12 mouse cellular contexts compared by ENCODE assay signal in genomic region chr12:86830247-86830585, GRCm38 (mm10). TPM values are rescaled to one million over a fixed set of nuclear protein-coding genes. Genes with fewer than 3 reads are reported as not detected.
DNase-seq lines count a peak whose midpoint lies in the region; ATAC-seq lines count a peak whose summit lies in the region.
"Had no signal": no experiment of that assay in that cellular context is flagged by ENCODE, and none has a peak within 500 bp of the region (broad histone marks: within the 10 kb centered on the region; RNA-seq: fewer than 3 reads in every experiment).

No protein-coding gene starts in this region.

- peak overlapping the region in 1 of 2 experiments; percentile 71; a peak in 3 of 4 replicates for H3K27ac ChIP-seq in heart, embryonic 14.5 days (replicated peaks in 1 of 2; ENCODE audit: control insufficient read depth in 1 of 2, insufficient read depth in 1 of 2, low read depth in 2 of 2, low read length in 2 of 2)
- H3K27ac ChIP-seq in midbrain, embryonic 10.5 days (replicated peaks): peak overlapping the region; percentile 46
- no peak overlapping the region for H3K27ac ChIP-seq in midbrain, embryonic 11.5 days (ENCODE audit: low read depth, low read length)
- H3K27ac ChIP-seq in intestine, embryonic 16.5 days (ENCODE audit: low read length): no peak overlapping the region

- no peaks in the 10 kb centered on the region for H3K36me3 ChIP-seq in heart, embryonic 14.5 days (ENCODE audit: control insufficient read depth, insufficient read depth, low read length)
- H3K36me3 ChIP-seq in midbrain, embryonic 10.5 days: no peaks in the 10 kb centered on the region
- H3K36me3 ChIP-seq in midbrain, embryonic 11.5 days (ENCODE audit: control insufficient read depth, insufficient read depth, low read length): no peaks in the 10 kb centered on the region
- no peaks in the 10 kb centered on the region for H3K36me3 ChIP-seq in intestine, embryonic 16.5 days (ENCODE audit: control insufficient read depth, insufficient read depth, low read length)

- no peaks in the 10 kb centered on the region for H3K9me3 ChIP-seq in heart, embryonic 14.5 days (ENCODE audit: control insufficient read depth, low read length)
- H3K9me3 ChIP-seq in midbrain, embryonic 10.5 days (replicated peaks): no peaks in the 10 kb centered on the region
- H3K9me3 ChIP-seq in midbrain, embryonic 11.5 days (ENCODE audit: control insufficient read depth, low read length): no peaks in the 10 kb centered on the region
- no peaks in the 10 kb centered on the region for H3K9me3 ChIP-seq in intestine, embryonic 16.5 days (ENCODE audit: control insufficient read depth, low read length)

- no peaks in the 10 kb centered on the region for H3K27me3 ChIP-seq in heart, embryonic 14.5 days (ENCODE audit: control insufficient read depth, insufficient read depth, low read length)
- H3K27me3 ChIP-seq in midbrain, embryonic 10.5 days (ENCODE audit: low read depth, poor library complexity, severe bottlenecking): peaks cover 55% of the 10 kb centered on the region
- H3K27me3 ChIP-seq in midbrain, embryonic 11.5 days (ENCODE audit: control insufficient read depth, insufficient read depth, low read length): no peaks in the 10 kb centered on the region; the same call in 1 of the 2 replicates
- no peaks in the 10 kb centered on the region for H3K27me3 ChIP-seq in intestine, embryonic 16.5 days (replicated peaks; ENCODE audit: control insufficient read depth, insufficient read depth, low read length)

- H3K4me3 ChIP-seq in heart, embryonic 14.5 days (ENCODE audit: control insufficient read depth in 1 of 2, insufficient read depth in 1 of 2, low read depth in 1 of 2, low read length in 2 of 2): no peak overlapping the region
- H3K4me3 ChIP-seq in midbrain, embryonic 10.5 days: no peak overlapping the region
- H3K4me3 ChIP-seq in midbrain, embryonic 11.5 days (ENCODE audit: low read depth, low read length): no peak overlapping the region
- H3K4me3 ChIP-seq in intestine, embryonic 16.5 days (ENCODE audit: low read length): no peak overlapping the region

- no peak overlapping the region for H3K4me2 ChIP-seq in heart, embryonic 14.5 days (ENCODE audit: low read length)
- no peak overlapping the region for H3K4me2 ChIP-seq in midbrain, embryonic 11.5 days
- H3K4me2 ChIP-seq in intestine, embryonic 16.5 days (ENCODE audit: low read depth, low read length): no peak overlapping the region

- intact Hi-C loops in heart, postnatal 36 days (cut with DNase I): no loop called here

- peaks cover 58 to 77% of the 10 kb centered on the region in 2 experiments for H3K4me1 ChIP-seq in heart, embryonic 14.5 days (ENCODE audit: control insufficient read depth in 2 of 2, insufficient read depth in 2 of 2, low read length in 2 of 2)
- peaks cover 72% of the 10 kb centered on the region for H3K4me1 ChIP-seq in midbrain, embryonic 10.5 days
- peaks cover 43% of the 10 kb centered on the region for H3K4me1 ChIP-seq in midbrain, embryonic 11.5 days (ENCODE audit: control insufficient read depth, insufficient read depth, low read length)
- peaks cover 36% of the 10 kb centered on the region for H3K4me1 ChIP-seq in intestine, embryonic 16.5 days (ENCODE audit: control insufficient read depth, insufficient read depth, low read length)

- peak overlapping the region; percentile 6; the same call in 1 of the 2 replicates for H3K9ac ChIP-seq in heart, embryonic 14.5 days (ENCODE audit: low read length)
- H3K9ac ChIP-seq in midbrain, embryonic 11.5 days (ENCODE audit: low read length): no peak overlapping the region
- H3K9ac ChIP-seq in intestine, embryonic 16.5 days (ENCODE audit: low read depth, low read length): 0 out of 2 replicates have a peak overlapping the region, but pooled peaks have one; percentile 12
- H3K9ac ChIP-seq: liver, postnatal 0 days had no signal

- ATAC-seq in heart, embryonic 14.5 days (ENCODE audit: insufficient number of reproducible peaks, insufficient read depth, low FRiP score, low read depth): no peak
- no peak for ATAC-seq in midbrain, embryonic 11.5 days (ENCODE audit: low FRiP score)
- ATAC-seq in intestine, embryonic 16.5 days: no peak
- ATAC-seq in erythroblast, adult 5-6 weeks (replicated peaks; ENCODE audit: low FRiP score, poor library complexity, severe bottlenecking): no peak
- ATAC-seq: activated CD4-positive, CD25-positive, alpha-beta regulatory T cell, adult 4 months; liver, postnatal 0 days had no signal

- DNase-seq in heart, postnatal 36 days: no peak
- DNase-seq in midbrain, embryonic 10.5 days (ENCODE audit: low spot score): no peak
- no peak for DNase-seq in midbrain, embryonic 11.5 days (ENCODE audit: low spot score, missing footprints)
- no peak for DNase-seq in layer of hippocampus, adult 8-10 months (ENCODE audit: low spot score in 2 of 2)
- DNase-seq in c-Kit-positive CD71-positive TER-119-positive erythroid progenitor cells, embryonic 14.5 days (ENCODE audit: low spot score): no peak
- DNase-seq: gastrocnemius, postnatal 36 days; layer of hippocampus, postnatal 36 days had no signal

- 83% methylated on average over 8 of the region's 8 CpGs for WGBS in heart, embryonic 14.5 days
- 58% methylated on average over 8 of the region's 8 CpGs for WGBS in midbrain, embryonic 10.5 days
- 65% methylated on average over 8 of the region's 8 CpGs for WGBS in midbrain, embryonic 11.5 days
- WGBS in intestine, embryonic 16.5 days: 64% methylated on average over 8 of the region's 8 CpGs

RNA-seq across cellular contexts. Expression of gene Irf2bpl, which starts 54.4 kb away (rescaled TPM):
- 32.8 and 36.1 TPM in 2 replicates for polyA plus RNA-seq in heart, embryonic 14.5 days (2014; fragmentation: Nextera tagmentation; extraction: Ambion mirVana)
- 10 to 100 TPM; 36.1 to 37.0 TPM for total RNA-seq in heart, postnatal 36 days (2021)
- polyA plus RNA-seq in midbrain, embryonic 10.5 days (2016; fragmentation: Nextera tagmentation; extraction: Ambion mirVana): 28.6 and 39.6 TPM in 2 replicates
- polyA plus RNA-seq in midbrain, embryonic 11.5 days (2014; fragmentation: Nextera tagmentation; extraction: Ambion mirVana): 24.4 and 26.4 TPM in 2 replicates
- 8.2 and 10.9 TPM in 2 replicates for polyA plus RNA-seq in intestine, embryonic 16.5 days (2015; fragmentation: Nextera tagmentation; extraction: Ambion mirVana)
- 10 to 100 TPM; 61.7 to 72.0 (median 66.8) TPM for total RNA-seq in layer of hippocampus, adult 8-10 months (2022)
- 0.21 and 0.77 TPM in 2 replicates for total RNA-seq in erythroblast, adult 5-6 weeks (2015; ENCODE audit: low replicate concordance)
- total RNA-seq in erythroblast, adult 5-6 weeks (2017; ENCODE audit: low replicate concordance): 0.42 TPM in 1 of 2 replicates, not detected in the other
